Mouse (Mus musculus) limb, embryonic 15.5 days (tissue): ENCODE data around the gene Fn3k. TPM values are rescaled to one million over a fixed set of nuclear protein-coding genes. Genes with fewer than 3 reads are reported as not detected.

Source experiments
- ATAC-seq: fragments of 200-750 bp; cut with Nextera tagmentation; 2 replicates; pipeline ENCODE4 v1.8.0; 2017; ENCODE audit warnings: low read depth, moderate TSS enrichment; ENCODE audit not compliant: insufficient number of reproducible peaks, low FRiP score, low TSS enrichment
- H3K27ac ChIP-seq: fragments of 300-500 bp; sonication (generic); 2 replicates; pipeline ENCODE4 v1.5.1; 2015; ENCODE audit warnings: moderate library complexity, mild to moderate bottlenecking, inconsistent platforms
- H3K27me3 ChIP-seq: fragments of 300-500 bp; sonication (generic); 2 replicates; pipeline ENCODE4 v1.6.1; 2015; ENCODE audit warnings: inconsistent platforms
- H3K36me3 ChIP-seq: fragments of 300-500 bp; sonication (generic); 2 replicates; pipeline ENCODE4 v1.6.1; 2015; ENCODE audit warnings: inconsistent platforms
- H3K4me1 ChIP-seq: fragments of 300-500 bp; sonication (generic); 2 replicates; pipeline ENCODE4 v1.6.1; 2015; ENCODE audit warnings: inconsistent platforms
- H3K4me2 ChIP-seq: fragments of 300-500 bp; sonication (generic); 2 replicates; pipeline ENCODE4 v1.6.1; 2015; ENCODE audit warnings: mild to moderate bottlenecking, inconsistent platforms
- H3K4me3 ChIP-seq: fragments of 300-500 bp; sonication (generic); 2 replicates; pipeline ENCODE4 v1.5.1; 2015; ENCODE audit warnings: mild to moderate bottlenecking, inconsistent platforms
- H3K9ac ChIP-seq: fragments of 300-500 bp; sonication (generic); 2 replicates; pipeline ENCODE4 v1.6.1; 2015; ENCODE audit warnings: inconsistent platforms
- H3K9me3 ChIP-seq: fragments of 300-500 bp; sonication (generic); 2 replicates; pipeline ENCODE4 v1.6.1; 2016; ENCODE audit warnings: inconsistent platforms
- WGBS: fragments of 180-500 bp; shearing (Covaris S2); methylation state at CpG from one replicate; pipeline ENCODE4 v1.1.7; 2015; 5-methylcytosine and 5-hydroxymethylcytosine counted together
- polyA plus RNA-seq: library from polyadenylated mRNA; unstranded; fragments of >200 nt; fragmentation: Nextera tagmentation; extraction: Ambion mirVana; gene quantifications from 2 replicates; pipeline ENCODE4 v1.2.1, GENCODE M21; 2015

Fn3k gene
- 0.58 and 3.1 TPM in 2 replicates for polyA plus RNA-seq

DNA sequence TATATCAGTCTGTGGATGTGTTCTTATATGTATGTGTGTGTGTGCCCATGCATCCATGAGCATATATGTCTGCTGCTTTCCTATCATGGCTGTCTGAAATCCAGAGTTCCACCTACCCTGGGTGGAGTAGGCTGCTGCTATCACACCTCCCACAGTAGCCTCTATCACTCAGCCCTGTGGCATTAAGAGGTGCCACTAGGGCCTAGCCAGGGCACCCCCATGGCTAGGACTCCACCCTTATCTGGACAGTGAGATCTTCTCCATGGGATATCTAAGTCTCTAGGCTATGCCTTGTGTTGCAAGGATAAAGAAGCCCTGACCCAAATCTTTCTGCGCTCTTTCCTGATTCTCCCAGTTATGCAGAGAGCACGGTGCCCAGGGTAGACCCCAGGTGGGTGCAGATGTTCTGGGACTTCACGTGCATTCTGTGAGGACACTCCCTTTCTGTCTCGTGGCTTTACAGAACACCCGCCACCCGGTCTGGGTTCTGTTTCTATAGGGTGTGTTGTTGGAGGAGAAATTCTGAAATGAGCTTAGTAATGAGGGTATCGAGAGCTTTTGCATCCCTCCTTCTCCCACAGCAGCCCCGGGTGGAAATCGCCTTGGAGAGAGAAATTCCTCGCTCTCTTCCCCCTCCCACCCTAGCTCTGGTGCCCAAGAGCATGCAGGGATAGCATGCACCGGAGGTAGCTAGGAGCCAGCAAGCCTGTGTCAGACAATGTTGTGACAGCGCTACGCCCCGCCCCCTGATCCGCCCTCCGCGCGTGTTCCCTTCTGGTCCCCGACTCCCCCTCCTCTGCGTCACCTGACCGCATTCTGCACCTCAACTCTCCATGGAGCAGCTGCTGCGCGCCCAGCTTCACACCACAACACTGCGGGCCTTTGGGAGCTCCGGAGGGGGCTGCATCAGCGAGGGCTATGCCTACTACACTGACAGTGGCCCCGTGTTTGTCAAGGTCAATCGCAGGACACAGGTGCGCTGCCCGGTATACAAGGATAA, at the start of gene Fn3k:
Gene Fn3k, plus strand, starts transcription at position 758 of the 1,000 bp plus-strand sequence.
- Histone ChIP-seq H3K27me3 (no peaks in the 10 kb centered on the region), H3K9ac (0 out of 2 replicates have a peak within 1 kb of the TSS, but pooled peaks have one; percentile 29), H3K27ac (no peak within 1 kb of the TSS), H3K4me1 (peaks cover 12% of the 10 kb centered on the region), H3K4me3 (peak within 1 kb of the TSS; percentile 41), H3K4me2 (peak within 1 kb of the TSS; percentile 87), H3K36me3 (peaks cover 6% of the 10 kb centered on the region), H3K9me3 (no peaks in the 10 kb centered on the region)
- WGBS: 7% methylated on average over 29 of the region's 30 CpGs
- ATAC-seq: peak; percentile 84

DNA sequence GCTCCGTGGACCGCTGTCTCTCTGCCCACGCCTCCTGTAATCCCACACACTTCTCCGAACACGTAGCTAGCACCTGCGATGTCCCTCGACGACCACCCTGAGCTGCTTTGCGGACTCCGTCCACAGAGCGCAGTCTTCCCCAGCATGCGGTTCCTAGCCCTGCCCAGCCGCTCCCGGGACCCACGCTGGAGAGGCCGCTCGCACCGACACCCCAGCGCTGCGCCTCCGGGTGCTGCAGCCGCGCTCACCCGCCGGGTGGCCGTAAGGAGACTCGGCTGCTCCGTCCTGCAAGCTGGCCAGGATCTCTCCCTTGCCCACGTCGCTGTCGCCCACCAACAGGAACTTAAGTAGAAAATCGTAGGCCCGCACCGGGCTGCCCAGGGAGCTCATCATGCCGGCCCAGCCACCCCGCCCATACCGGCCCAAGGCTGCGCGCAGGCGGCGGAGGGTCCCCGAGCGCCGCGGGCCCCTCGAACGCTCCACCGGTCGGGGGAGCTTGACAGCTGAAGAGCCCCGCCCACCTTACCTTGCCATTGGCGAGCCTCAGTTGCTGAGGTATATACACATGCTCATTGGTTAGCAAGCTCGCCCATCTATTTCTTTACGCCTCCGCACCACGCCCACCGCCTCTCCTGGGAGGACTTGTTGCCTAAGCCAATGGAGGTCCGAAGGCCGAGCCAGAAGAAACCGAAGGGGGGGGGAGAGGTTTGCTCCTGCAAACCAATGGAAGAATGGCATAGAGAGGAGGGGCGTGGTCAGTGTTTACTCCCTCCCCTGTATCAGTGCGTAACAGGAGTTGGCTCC, 46.8 kb upstream of the Fn3k start, which contains the start of gene Rab40b:
Gene Rab40b, minus strand, starts transcription at position 502 of the 804 bp plus-strand sequence.
- 1% methylated on average over 61 of the region's 61 CpGs for WGBS
- Histone ChIP-seq H3K27me3 (no peaks in the 10 kb centered on the region), H3K9me3 (no peaks in the 10 kb centered on the region), H3K9ac (peak within 1 kb of the TSS; percentile 50), H3K4me3 (peak within 1 kb of the TSS; percentile 63), H3K36me3 (no peaks in the 10 kb centered on the region), H3K4me1 (peaks cover 16% of the 10 kb centered on the region), H3K4me2 (peak within 1 kb of the TSS; percentile 83), H3K27ac (peak within 1 kb of the TSS; percentile 44; the same call in 1 of the 2 replicates)
- ATAC-seq: peak; percentile 99

DNA sequence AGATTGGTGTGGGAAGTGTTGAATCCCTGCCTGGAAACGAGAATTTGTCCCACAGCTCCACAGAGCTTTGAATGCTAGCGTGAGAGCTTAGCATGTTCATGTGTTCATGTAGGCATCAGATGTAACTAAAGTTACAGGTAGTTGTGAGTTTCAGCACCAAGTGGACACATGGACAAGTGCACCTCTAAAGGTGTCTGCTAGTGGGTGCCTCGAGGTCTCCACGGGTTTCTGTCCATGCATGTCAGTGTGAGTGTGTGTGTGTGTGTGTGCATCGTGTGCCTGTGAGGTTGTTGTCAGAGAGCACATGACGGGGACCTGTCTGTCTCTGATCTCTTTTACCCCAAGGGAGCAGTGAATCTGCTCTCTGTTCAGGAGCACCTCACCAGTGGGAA, 46.2 kb upstream of the Fn3k start:
- no peaks in the 10 kb centered on the region for H3K27me3 ChIP-seq
- H3K4me3 ChIP-seq: peak overlapping the region; percentile 63
- peak overlapping the region; percentile 22; the same call in 1 of the 2 replicates for H3K27ac ChIP-seq
- no peaks in the 10 kb centered on the region for H3K9me3 ChIP-seq
- peaks cover 16% of the 10 kb centered on the region for H3K4me1 ChIP-seq
- no peak overlapping the region for H3K9ac ChIP-seq
- WGBS: 6% methylated on average over 6 of the region's 6 CpGs
- H3K36me3 ChIP-seq: no peaks in the 10 kb centered on the region
- ATAC-seq: no peak
- peak overlapping the region; percentile 83 for H3K4me2 ChIP-seq

DNA sequence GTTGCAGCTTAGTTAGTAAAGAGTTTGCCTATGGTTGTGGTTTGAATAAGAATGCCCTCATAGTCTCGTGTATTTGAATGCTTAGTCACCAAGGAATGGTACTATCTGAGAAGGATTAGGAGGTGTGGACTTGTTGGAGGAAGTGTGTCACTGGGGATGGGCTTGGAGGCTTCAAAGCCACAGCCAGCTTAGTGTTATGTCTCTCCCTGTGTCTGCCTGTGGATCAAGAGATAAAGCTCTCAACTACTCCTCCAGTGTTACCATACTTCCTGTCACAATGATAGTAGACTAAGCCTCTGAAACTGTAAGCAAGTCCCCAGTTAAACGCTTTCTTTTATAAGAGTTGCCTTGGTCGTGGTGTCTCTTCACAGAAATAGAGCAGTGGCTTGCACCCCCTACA, 43.9 kb upstream of the Fn3k start:
- no peak for ATAC-seq
- Histone ChIP-seq H3K4me1 (peaks cover 16% of the 10 kb centered on the region), H3K4me3 (no peak overlapping the region), H3K27me3 (no peaks in the 10 kb centered on the region), H3K9me3 (no peaks in the 10 kb centered on the region), H3K9ac (no peak overlapping the region), H3K4me2 (no peak overlapping the region), H3K27ac (no peak overlapping the region), H3K36me3 (no peaks in the 10 kb centered on the region)
- WGBS: 62% methylated on average over 3 of the region's 3 CpGs

DNA sequence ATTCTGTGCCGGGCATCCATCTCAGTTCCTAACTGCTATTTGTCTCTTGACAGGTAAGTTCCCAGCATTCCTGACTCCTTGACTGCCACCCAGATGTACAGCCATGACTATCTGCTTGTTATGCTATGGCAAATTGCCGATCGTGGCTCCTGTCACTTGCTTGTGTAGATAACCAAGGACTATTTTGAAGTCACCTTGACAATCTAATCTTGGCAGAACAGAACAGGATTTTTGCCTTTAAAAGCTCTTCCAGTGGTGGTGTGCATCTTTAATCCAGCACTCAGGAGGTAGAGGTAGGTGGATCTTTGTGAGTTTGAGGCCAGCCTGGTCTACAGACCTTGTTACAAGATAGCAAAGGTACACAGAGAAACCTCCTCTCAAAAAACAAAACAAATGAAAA, 42.3 kb upstream of the Fn3k start:
- Histone ChIP-seq H3K9me3 (no peaks in the 10 kb centered on the region), H3K36me3 (no peaks in the 10 kb centered on the region), H3K27me3 (no peaks in the 10 kb centered on the region), H3K4me1 (peaks cover 11% of the 10 kb centered on the region), H3K4me3 (no peak overlapping the region), H3K4me2 (no peak overlapping the region), H3K27ac (no peak overlapping the region), H3K9ac (no peak overlapping the region)
- 86% methylated on average over 3 of the region's 3 CpGs for WGBS
- no peak for ATAC-seq

DNA sequence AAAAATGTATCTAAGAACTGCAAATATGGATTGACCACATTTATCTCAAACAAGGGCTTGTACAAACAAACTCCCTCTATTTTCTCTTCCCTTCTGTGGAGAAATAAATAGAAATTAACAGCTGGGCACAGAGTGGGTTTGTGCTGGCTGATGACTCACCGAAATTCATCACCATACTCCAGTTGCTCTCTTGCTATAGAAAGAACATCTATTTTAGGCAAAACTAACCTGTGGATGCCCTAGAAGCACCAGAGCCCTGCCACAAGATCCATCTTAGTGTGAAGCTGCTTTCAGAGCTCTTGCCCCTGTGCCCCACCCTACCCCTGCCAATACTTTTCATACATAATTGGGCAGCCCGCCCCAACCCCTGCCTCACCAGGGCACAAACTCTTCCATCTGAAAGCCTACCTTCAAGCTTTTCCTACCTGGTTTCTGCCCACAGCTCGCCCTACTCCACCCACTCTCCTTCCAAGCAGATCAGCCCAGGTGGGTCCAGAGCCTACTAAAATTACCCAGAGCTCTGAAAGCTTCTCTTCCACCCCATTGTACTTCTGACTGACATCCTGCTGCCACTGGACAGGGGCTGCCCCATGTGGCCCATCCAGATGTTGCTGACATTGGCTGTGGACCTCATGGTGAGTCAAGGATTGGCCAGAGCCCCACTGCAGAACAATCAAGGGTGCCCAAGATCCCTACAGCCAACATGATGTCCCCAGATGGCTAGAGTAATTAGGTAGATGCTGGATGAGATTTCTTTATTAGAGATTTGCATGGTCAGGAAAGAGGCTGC, 27.2 kb upstream of the Fn3k start:
- H3K27ac ChIP-seq: no peak overlapping the region
- no peaks in the 10 kb centered on the region for H3K9me3 ChIP-seq
- no peak overlapping the region for H3K4me3 ChIP-seq
- no peak overlapping the region for H3K9ac ChIP-seq
- WGBS: 79% methylated on average over 3 of the region's 3 CpGs
- ATAC-seq: no peak
- H3K36me3 ChIP-seq: no peaks in the 10 kb centered on the region
- no peaks in the 10 kb centered on the region for H3K27me3 ChIP-seq
- H3K4me1 ChIP-seq: no peaks in the 10 kb centered on the region
- no peak overlapping the region for H3K4me2 ChIP-seq

DNA sequence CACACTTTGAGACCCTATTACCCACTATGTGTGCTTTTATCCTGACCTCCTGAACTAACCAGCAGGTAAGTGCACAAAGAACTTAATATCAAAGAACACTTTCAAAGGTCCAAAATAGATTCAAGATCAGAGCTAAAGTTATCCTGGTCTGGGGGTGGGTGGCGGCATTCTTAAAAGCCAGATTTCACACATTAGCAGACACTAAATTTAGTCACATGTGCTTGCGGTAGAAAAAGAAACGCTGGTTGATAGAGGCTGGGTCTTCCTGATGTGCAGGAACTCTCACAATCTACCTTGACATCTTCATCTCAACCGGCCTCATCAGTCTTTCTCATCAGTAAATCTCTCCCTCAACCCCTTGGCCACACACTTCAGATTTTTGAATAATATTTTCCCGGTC, 20.0 kb upstream of the Fn3k start:
- Histone ChIP-seq H3K4me1 (no peaks in the 10 kb centered on the region), H3K9ac (no peak overlapping the region), H3K4me3 (no peak overlapping the region), H3K27me3 (no peaks in the 10 kb centered on the region), H3K9me3 (no peaks in the 10 kb centered on the region), H3K27ac (no peak overlapping the region), H3K36me3 (no peaks in the 10 kb centered on the region), H3K4me2 (no peak overlapping the region)
- 83% methylated on average over 5 of the region's 5 CpGs for WGBS
- no peak for ATAC-seq

DNA sequence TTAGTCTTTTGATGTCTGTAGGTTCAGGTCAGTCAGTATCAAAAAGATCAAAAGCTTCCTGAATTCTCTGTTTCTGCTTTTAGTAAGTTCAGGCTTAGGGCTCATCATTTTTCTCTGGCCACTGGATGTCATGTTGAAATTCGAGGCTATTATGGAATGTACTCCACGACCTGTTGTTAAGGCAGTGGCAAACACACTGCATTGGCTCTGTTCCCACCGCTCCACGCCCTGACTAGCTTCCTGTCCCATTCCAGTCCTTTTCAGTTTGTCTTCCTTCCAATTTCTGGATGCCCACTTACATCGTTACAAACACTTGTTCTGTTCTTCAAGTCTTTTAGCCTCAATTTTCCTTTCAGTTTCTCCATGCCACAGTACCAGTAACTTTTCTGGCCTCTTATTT, 19.4 kb upstream of the Fn3k start:
- H3K9ac ChIP-seq: no peak overlapping the region
- no peak for ATAC-seq
- no peaks in the 10 kb centered on the region for H3K4me1 ChIP-seq
- H3K36me3 ChIP-seq: no peaks in the 10 kb centered on the region
- H3K27me3 ChIP-seq: no peaks in the 10 kb centered on the region
- no peak overlapping the region for H3K4me3 ChIP-seq
- 63% methylated on average over 5 of the region's 5 CpGs for WGBS
- no peaks in the 10 kb centered on the region for H3K9me3 ChIP-seq
- no peak overlapping the region for H3K27ac ChIP-seq
- no peak overlapping the region for H3K4me2 ChIP-seq

DNA sequence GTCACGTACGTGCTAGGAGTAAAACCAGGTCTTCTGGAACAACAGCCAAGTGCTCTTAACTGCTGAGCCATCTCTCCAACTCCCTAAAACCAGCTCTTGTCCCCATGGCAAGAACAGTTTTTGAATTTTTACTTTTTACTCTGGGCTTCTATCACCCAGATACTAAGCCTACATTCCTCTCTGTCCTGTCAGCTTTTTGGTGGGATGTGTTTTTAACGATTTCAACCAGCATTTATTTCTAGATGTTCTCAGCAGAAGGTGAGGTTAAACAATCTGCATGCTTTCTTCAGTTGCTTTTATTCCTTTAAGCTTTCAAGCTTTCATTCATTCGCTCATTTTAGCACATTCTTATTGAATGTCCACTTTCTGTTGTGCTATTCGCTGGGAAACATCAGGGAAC, 16.7 kb upstream of the Fn3k start:
- no peak for ATAC-seq

DNA sequence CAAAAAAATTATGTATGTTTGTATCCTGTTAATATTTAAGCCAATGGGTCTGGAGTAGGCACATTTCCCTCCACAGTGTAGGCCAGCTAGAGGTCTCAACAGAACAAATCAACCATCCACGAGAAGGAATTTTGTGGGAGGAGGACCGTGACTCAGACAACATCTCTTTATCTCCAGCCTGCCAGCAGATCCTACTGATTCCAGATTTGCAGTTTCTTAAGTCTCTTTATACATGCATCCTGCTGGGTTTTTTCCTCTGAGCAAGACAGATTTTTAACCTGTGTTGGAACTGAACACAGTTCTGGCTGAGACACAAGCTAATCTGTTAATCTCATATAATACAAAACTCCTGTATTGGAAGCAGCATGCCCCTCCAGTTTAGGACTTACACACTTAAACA, 15.8 kb upstream of the Fn3k start:
- Histone ChIP-seq H3K9me3 (no peaks in the 10 kb centered on the region), H3K27ac (no peak overlapping the region), H3K36me3 (no peaks in the 10 kb centered on the region), H3K4me3 (no peak overlapping the region), H3K9ac (no peak overlapping the region), H3K27me3 (no peaks in the 10 kb centered on the region), H3K4me1 (peaks cover 6% of the 10 kb centered on the region; the same call in 1 of the 2 replicates), H3K4me2 (no peak overlapping the region)
- 79% methylated on average over 2 of the region's 2 CpGs for WGBS
- no peak for ATAC-seq

More for the DNA sequence above, 16.7 kb upstream of the Fn3k start:
- no peak overlapping the region for H3K27ac ChIP-seq
- H3K36me3 ChIP-seq: no peaks in the 10 kb centered on the region
- peaks cover 6% of the 10 kb centered on the region; the same call in 1 of the 2 replicates for H3K4me1 ChIP-seq
- 79% methylated on average over 5 of the region's 5 CpGs for WGBS
- no peaks in the 10 kb centered on the region for H3K27me3 ChIP-seq
- H3K9ac ChIP-seq: no peak overlapping the region
- H3K4me2 ChIP-seq: no peak overlapping the region
- no peak overlapping the region for H3K4me3 ChIP-seq
- H3K9me3 ChIP-seq: no peaks in the 10 kb centered on the region

DNA sequence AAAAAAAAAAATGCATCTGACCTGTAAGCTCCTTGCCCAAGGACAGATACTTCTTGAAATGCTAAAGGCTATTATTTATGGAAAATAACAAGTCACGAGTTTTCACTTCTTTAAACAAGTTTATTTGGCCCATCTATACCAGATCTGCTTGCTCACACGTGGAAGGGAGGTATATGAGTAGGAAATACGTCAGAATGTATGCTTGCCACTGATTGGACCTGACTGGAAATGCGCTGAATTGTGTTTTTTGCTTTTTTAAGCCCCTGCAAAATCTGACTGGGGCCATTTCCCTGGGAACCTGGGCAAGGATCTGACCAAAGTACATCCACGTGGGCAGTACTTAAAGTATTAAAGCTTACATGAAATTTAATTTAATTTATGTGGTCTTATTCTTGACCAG, 14.3 kb upstream of the Fn3k start:
- no peaks in the 10 kb centered on the region for H3K9me3 ChIP-seq
- no peaks in the 10 kb centered on the region for H3K27me3 ChIP-seq
- H3K4me2 ChIP-seq: peak overlapping the region; percentile 88
- H3K27ac ChIP-seq: no peak overlapping the region
- no peaks in the 10 kb centered on the region for H3K36me3 ChIP-seq
- H3K9ac ChIP-seq: no peak overlapping the region
- H3K4me1 ChIP-seq: peaks cover 6% of the 10 kb centered on the region; the same call in 1 of the 2 replicates
- no peak for ATAC-seq
- 46% methylated on average over 5 of the region's 5 CpGs for WGBS
- peak overlapping the region; percentile 77 for H3K4me3 ChIP-seq
